Mouse (Mus musculus) hindbrain, embryonic 11.5 days (tissue): ENCODE data around the gene Spry1. TPM values are rescaled to one million over a fixed set of nuclear protein-coding genes. Genes with fewer than 3 reads are reported as not detected.
"Not testable (repeated sequence)": the region's sequence is repeated elsewhere in the genome, so short reads cannot be mapped to it uniquely, and the experiment has no call there.

Experiments
- ATAC-seq: fragments of 200-750 bp; cut with Nextera tagmentation; 2 replicates; pipeline ENCODE4 v1.8.0; 2017; ENCODE audit warnings: mild to moderate bottlenecking, moderate TSS enrichment, moderate library complexity; ENCODE audit not compliant: low FRiP score
- DNase-seq: peaks from one replicate; pipeline ENCODE4 v3.0.0-alpha.2; 2015; ENCODE audit warnings: low spot score
- H3K27ac ChIP-seq: fragments of 300-500 bp; sonication (generic); 2 replicates; pipeline ENCODE4 v1.5.1; 2014; ENCODE audit warnings: mild to moderate bottlenecking, low read depth, low read length
- H3K27me3 ChIP-seq: fragments of 300-500 bp; sonication (generic); 2 replicates; pipeline ENCODE4 v1.6.1; 2014; ENCODE audit warnings: mild to moderate bottlenecking, low read length, moderate library complexity, mixed read lengths; ENCODE audit not compliant: control insufficient read depth, insufficient read depth
- H3K36me3 ChIP-seq: fragments of 300-500 bp; sonication (generic); 2 replicates; pipeline ENCODE4 v1.6.1; 2014; ENCODE audit warnings: mild to moderate bottlenecking, low read length, moderate library complexity, mixed read lengths; ENCODE audit not compliant: control insufficient read depth, insufficient read depth
- H3K4me1 ChIP-seq: fragments of 300-500 bp; sonication (generic); replicated peaks from 2 replicates; pipeline ENCODE4 v1.6.1; 2014; ENCODE audit warnings: low read length, mixed read lengths; ENCODE audit not compliant: control insufficient read depth, insufficient read depth
- H3K4me2 ChIP-seq: fragments of 300-500 bp; sonication (generic); replicated peaks from 2 replicates; pipeline ENCODE4 v1.6.1; 2014; ENCODE audit warnings: mild to moderate bottlenecking, low read depth, low read length
- H3K4me3 ChIP-seq: fragments of 300-500 bp; sonication (generic); 2 replicates; pipeline ENCODE4 v1.5.1; 2014; ENCODE audit warnings: low read depth, low read length
- H3K9ac ChIP-seq: fragments of 300-500 bp; sonication (generic); 2 replicates; pipeline ENCODE4 v1.6.1; 2014; ENCODE audit warnings: low read depth, low read length
- H3K9me3 ChIP-seq: fragments of 300-500 bp; sonication (generic); 2 replicates; pipeline ENCODE4 v1.6.1; 2016; ENCODE audit warnings: low read length; ENCODE audit not compliant: control insufficient read depth
- WGBS: fragments of 180-500 bp; shearing (Covaris S2); extraction: QIAGEN DNeasy Blood & Tissue Kit; methylation state at CpG from one replicate; pipeline ENCODE4 v1.1.7; 2014; 5-methylcytosine and 5-hydroxymethylcytosine counted together
- polyA plus RNA-seq: library from polyadenylated mRNA; unstranded; fragments of >200 nt; fragmentation: Nextera tagmentation; extraction: Ambion mirVana; gene quantifications from 2 replicates; pipeline ENCODE4 v1.2.1, GENCODE M21; 2014

Spry1 gene
- polyA plus RNA-seq: 5.8 and 8.0 TPM in 2 replicates

DNA sequence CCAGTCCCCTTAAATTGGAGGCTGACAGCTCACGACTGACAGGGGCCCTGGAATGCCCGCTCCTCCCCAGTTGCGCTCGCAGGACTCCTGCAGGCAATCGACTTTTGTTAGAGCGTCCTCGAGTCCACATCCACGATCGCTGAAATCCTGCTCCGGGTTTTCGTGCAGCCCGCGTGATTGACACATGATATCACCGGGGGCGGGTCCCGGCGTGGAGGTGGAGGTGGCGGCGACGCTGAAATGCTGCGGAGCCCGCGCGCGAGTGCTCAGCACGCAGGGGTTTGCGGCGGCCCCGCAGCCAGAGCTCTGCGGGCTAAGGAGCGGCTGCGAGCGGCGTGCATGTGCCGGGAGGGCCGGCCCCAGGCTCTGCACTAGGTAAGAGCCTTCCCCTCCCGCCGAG, at the start of gene Spry1:
Gene Spry1, plus strand, starts transcription at position 258 of the 400 bp plus-strand sequence.
- no peaks in the 10 kb centered on the region for H3K36me3 ChIP-seq
- H3K9me3 ChIP-seq: no peaks in the 10 kb centered on the region
- WGBS: under 1% methylated on average over 38 of the region's 38 CpGs
- ATAC-seq: peak; percentile 90
- H3K4me2 ChIP-seq: peak within 1 kb of the TSS; percentile 87
- peak within 1 kb of the TSS; percentile 72 for H3K4me3 ChIP-seq
- H3K9ac ChIP-seq: peak within 1 kb of the TSS; percentile 73
- peak within 1 kb of the TSS; percentile 67 for H3K27ac ChIP-seq
- no peaks in the 10 kb centered on the region; the same call in 1 of the 2 replicates for H3K27me3 ChIP-seq
- DNase-seq: peak; percentile 98
- no peaks in the 10 kb centered on the region for H3K4me1 ChIP-seq

- no peaks in the 10 kb centered on the region for H3K9me3 ChIP-seq
- no peaks in the 10 kb centered on the region for H3K27me3 ChIP-seq
- no peaks in the 10 kb centered on the region for H3K4me1 ChIP-seq
- no peak for ATAC-seq
- WGBS: 78% methylated on average over 10 of the region's 10 CpGs
- H3K36me3 ChIP-seq: no peaks in the 10 kb centered on the region
- H3K27ac ChIP-seq: no peak overlapping the region
- no peak for DNase-seq
- no peak overlapping the region for H3K4me2 ChIP-seq
- no peak overlapping the region for H3K4me3 ChIP-seq
- no peak overlapping the region for H3K9ac ChIP-seq
Measured at GRCm38 (mm10) chr3:37595721-37596120, 44.0 kb upstream of the Spry1 start.

DNA sequence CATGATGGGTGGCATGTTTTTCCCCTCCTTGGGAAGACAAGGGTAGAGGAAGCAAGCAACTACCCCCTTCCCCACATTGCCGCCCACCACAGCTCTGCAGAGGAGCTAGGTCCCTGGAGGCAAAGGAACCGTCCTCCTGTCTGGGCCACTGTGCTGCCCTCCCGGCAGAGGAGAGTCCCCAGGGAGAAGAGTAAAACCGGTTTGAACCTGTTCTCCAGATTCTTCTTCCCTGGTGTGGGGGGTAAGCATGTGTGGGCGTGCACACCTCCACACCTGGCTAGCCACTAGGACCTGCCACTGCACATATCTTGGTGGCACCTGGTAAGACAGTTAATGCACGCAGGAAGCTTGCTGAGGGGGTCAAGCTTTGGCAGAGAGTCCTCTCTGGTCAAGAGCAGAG, 43.2 kb upstream of the Spry1 start:
- DNase-seq: no peak
- H3K27me3 ChIP-seq: no peaks in the 10 kb centered on the region
- no peak for ATAC-seq
- H3K4me2 ChIP-seq: no peak overlapping the region
- no peaks in the 10 kb centered on the region for H3K4me1 ChIP-seq
- H3K4me3 ChIP-seq: no peak overlapping the region
- H3K9ac ChIP-seq: no peak overlapping the region
- H3K9me3 ChIP-seq: no peaks in the 10 kb centered on the region
- H3K27ac ChIP-seq: no peak overlapping the region
- no peaks in the 10 kb centered on the region for H3K36me3 ChIP-seq
- WGBS: 61% methylated on average over 6 of the region's 6 CpGs

DNA sequence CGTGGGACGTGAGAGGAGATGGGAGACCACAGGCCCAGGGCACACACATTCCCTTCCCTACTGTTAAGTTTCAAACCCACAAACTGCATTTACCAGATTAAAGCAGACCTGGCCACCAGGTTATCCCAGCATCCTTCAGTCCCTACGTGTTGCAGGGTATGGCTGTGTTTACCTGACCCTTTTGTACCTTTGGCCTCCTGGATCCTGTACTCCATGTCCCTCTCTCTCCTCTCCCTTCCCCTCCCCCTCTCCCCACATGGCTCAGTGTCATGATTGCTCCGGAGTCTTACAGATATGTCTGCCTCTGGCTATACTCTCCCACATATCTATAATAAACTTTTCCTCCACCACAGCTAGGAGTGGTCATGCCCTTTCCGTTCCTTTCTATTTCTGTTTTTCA, 42.5 kb upstream of the Spry1 start:
- Histone ChIP-seq H3K27ac (no peak overlapping the region), H3K36me3 (no peaks in the 10 kb centered on the region)
- WGBS: 79% methylated on average over 5 of the region's 5 CpGs

DNA sequence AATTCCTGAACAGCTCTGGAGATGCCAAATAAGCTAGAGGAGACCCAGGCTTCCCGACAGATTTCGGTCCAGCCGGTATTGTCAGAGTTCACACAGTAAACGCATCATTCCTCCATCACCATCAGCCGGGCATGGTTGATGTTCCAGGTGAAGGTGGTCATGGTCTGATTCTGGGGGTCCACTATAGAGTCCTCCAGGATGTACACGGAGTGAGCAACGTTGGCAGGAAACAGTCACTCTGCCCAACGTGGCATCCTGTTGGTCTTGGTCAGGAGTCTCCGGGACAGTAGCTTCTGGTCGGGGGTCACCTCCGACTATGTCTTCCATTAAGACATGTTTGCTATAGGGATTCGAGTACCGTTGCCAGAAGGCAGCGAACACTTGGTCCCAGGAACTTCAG, 40.1 kb upstream of the Spry1 start:
- not testable (repeated sequence) for DNase-seq, H3K9ac ChIP-seq, H3K9me3 ChIP-seq, H3K27ac ChIP-seq, H3K27me3 ChIP-seq, H3K4me1 ChIP-seq, H3K36me3 ChIP-seq, ATAC-seq, H3K4me3 ChIP-seq, H3K4me2 ChIP-seq
- 97% methylated on average over 14 of the region's 14 CpGs for WGBS

More for the DNA sequence above, 42.5 kb upstream of the Spry1 start:
- no peak overlapping the region for H3K4me3 ChIP-seq
- no peak overlapping the region for H3K4me2 ChIP-seq
- H3K4me1 ChIP-seq: no peaks in the 10 kb centered on the region
- H3K9me3 ChIP-seq: no peaks in the 10 kb centered on the region
- ATAC-seq (no peak), DNase-seq (no peak)
- no peaks in the 10 kb centered on the region for H3K27me3 ChIP-seq
- no peak overlapping the region for H3K9ac ChIP-seq

DNA sequence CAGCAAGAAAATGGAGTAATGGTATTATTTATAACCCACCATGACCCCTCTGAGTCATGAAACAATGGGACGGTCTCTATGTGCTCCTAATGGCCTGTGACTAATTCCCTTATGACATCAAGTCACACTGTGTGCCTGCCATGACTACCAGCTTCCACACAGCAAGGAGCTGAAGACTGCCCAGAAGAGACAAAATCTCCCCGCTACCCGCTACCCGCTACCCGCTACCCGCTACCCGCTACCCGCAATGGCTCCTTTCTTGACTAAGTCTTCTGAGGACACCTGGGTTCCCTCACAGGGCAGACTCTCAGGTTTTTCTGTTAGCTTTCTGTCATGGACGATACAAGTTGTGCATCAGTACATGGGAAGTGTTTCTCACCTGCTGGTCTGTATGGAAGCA, 37.4 kb upstream of the Spry1 start:
- Histone ChIP-seq H3K36me3 (no peaks in the 10 kb centered on the region), H3K4me1 (no peaks in the 10 kb centered on the region), H3K4me3 (no peak overlapping the region), H3K9me3 (no peaks in the 10 kb centered on the region), H3K27ac (no peak overlapping the region), H3K9ac (no peak overlapping the region), H3K4me2 (no peak overlapping the region), H3K27me3 (no peaks in the 10 kb centered on the region)
- ATAC-seq (no peak), DNase-seq (no peak)
- 94% methylated on average over 9 of the region's 9 CpGs for WGBS

- H3K36me3 ChIP-seq: no peaks in the 10 kb centered on the region
- no peaks in the 10 kb centered on the region for H3K9me3 ChIP-seq
- H3K4me2 ChIP-seq: no peak overlapping the region
- no peak for ATAC-seq
- no peak for DNase-seq
- H3K27ac ChIP-seq: no peak overlapping the region
- no peaks in the 10 kb centered on the region for H3K27me3 ChIP-seq
- no peak overlapping the region for H3K4me3 ChIP-seq
- 85% methylated on average over 7 of the region's 7 CpGs for WGBS
- no peak overlapping the region for H3K9ac ChIP-seq
- no peaks in the 10 kb centered on the region for H3K4me1 ChIP-seq
Measured at GRCm38 (mm10) chr3:37602890-37603289, 36.9 kb upstream of the Spry1 start.

DNA sequence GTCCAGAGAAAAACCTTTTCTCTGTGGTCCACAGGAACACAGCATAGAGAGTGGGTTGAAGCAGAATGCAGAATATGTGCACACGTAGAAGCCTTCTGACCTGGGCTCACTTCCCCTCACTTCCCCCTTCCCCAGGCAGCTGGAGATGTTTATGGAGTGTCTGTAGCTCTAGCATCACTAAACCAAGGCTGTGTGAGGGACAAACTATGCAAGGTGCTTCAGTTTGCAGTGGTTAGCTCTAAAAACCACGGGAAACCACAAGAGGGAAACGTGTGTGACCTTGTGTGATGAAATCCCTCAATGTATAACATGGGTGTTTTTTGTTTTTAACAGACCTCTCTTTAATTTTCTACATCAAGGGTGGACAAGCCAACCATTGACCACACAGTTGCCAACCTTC, 36.2 kb upstream of the Spry1 start:
- ATAC-seq (no peak), DNase-seq (no peak)
- Histone ChIP-seq H3K4me1 (no peaks in the 10 kb centered on the region), H3K9ac (no peak overlapping the region), H3K36me3 (no peaks in the 10 kb centered on the region), H3K4me2 (no peak overlapping the region), H3K27me3 (no peaks in the 10 kb centered on the region), H3K4me3 (no peak overlapping the region), H3K27ac (no peak overlapping the region), H3K9me3 (no peaks in the 10 kb centered on the region)
- WGBS: 81% methylated on average over 3 of the region's 3 CpGs

DNA sequence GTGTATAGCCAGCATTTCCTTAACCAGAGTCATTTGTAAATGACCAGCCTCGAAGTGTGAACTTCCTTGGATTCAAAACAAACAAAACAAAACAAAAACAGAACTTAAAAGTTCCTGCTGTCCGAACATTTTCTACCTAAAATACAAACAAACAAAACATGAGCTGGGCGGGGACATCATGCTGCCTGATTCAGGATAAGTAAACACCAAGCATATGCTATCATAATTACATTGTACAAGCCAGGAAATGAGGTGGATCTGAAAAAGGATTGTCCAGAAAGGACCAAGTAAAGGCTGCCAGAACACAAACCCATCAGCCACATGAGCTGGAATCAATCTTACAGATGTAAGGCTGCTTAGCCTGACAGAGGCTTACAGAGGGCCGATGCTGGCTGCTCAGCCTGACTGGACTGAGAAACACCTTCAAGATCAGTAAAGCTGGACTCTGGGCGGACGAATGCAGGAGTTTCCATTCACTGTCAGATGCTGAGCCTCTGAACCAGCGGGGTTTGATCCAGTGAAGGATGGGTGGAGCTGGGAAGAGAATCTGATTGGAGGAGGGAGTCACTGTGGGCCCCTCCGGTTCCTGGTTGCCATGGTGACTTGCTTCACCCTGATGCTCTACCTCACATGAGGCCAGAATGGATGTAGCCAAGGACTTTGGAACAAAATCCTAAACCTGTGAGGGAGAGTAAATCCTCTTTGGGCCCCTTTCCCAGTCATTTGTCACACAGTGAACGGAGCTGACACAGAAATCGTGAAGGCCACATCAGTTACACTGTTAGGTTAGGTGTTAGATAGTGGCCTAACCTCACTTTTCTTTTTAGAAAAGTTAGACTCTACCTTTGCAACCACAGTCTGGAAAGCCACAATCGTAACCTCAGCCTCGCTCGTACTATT, 34.5 kb upstream of the Spry1 start:
- no peaks in the 10 kb centered on the region for H3K9me3 ChIP-seq
- H3K4me1 ChIP-seq: no peaks in the 10 kb centered on the region
- DNase-seq: no peak
- no peak overlapping the region for H3K9ac ChIP-seq
- H3K36me3 ChIP-seq: no peaks in the 10 kb centered on the region
- no peak overlapping the region for H3K4me2 ChIP-seq
- no peaks in the 10 kb centered on the region for H3K27me3 ChIP-seq
- no peak overlapping the region for H3K27ac ChIP-seq
- WGBS: 71% methylated on average over 13 of the region's 13 CpGs
- H3K4me3 ChIP-seq: no peak overlapping the region
- ATAC-seq: no peak
